Mouse (Mus musculus): ENCODE measurements around the gene Bag5. TPM values are rescaled to one million over a fixed set of nuclear protein-coding genes. Genes with fewer than 3 reads are reported as not detected.

Gene Bag5
- total and polyA plus RNA-seq, 2 experiments from 2014 or later: 16.3 to 34.7 TPM

- no peaks in the 10 kb centered on the region for H3K9me3 ChIP-seq (replicated peaks; ENCODE audit: control insufficient read depth, low read length)
- no peak for DNase-seq (ENCODE audit: low spot score)
- H3K27me3 ChIP-seq (ENCODE audit: control insufficient read depth, insufficient read depth, low read length): no peaks in the 10 kb centered on the region
- TF ChIP-seq EP300 (IDR thresholded peaks at IDR 0.05; ENCODE audit: low read depth): no peak
- no peak for TF ChIP-seq CTCF (IDR thresholded peaks at IDR 0.05; ENCODE audit: low read depth)
- no peaks in the 10 kb centered on the region for H3K4me1 ChIP-seq (ENCODE audit: control insufficient read depth, insufficient read depth)
- peak overlapping the region; percentile 72 for H3K27ac ChIP-seq (ENCODE audit: low read depth)
- peak; percentile 10; the same call in 1 of the 2 replicates for ATAC-seq (ENCODE audit: insufficient read depth, low read depth)
- H3K4me2 ChIP-seq (ENCODE audit: low read depth, low read length): peak overlapping the region; percentile 17; the same call in 1 of the 2 replicates
- no peak overlapping the region for H3K4me3 ChIP-seq (ENCODE audit: low read depth, low read length)
- H3K9ac ChIP-seq (replicated peaks; ENCODE audit: low read depth, low read length): no peak overlapping the region
- H3K36me3 ChIP-seq (replicated peaks; ENCODE audit: control insufficient read depth, insufficient read depth, low read length): peaks cover 22% of the 10 kb centered on the region; the same call in 1 of the 2 replicates
- 63% methylated on average over 12 of the region's 12 CpGs for WGBS
These were observed 12.5 kb upstream of the Bag5 start for GRCm38 (mm10) chr12:111725338-111726121.

GRCm38 (mm10) chr12:111724638-111725337 lies 11.7 kb upstream of the Bag5 start:
- peak overlapping the region; percentile 72 for H3K27ac ChIP-seq (ENCODE audit: low read depth)
- H3K9me3 ChIP-seq (replicated peaks; ENCODE audit: control insufficient read depth, low read length): no peaks in the 10 kb centered on the region
- 71% methylated on average over 6 of the region's 6 CpGs for WGBS
- H3K4me3 ChIP-seq (ENCODE audit: low read depth, low read length): no peak overlapping the region
- ATAC-seq (ENCODE audit: insufficient read depth, low read depth): peak; percentile 78
- TF ChIP-seq CTCF (IDR thresholded peaks at IDR 0.05; ENCODE audit: low read depth): no peak
- TF ChIP-seq EP300 (IDR thresholded peaks at IDR 0.05; ENCODE audit: low read depth): 0 out of 2 replicates have a peak, but pooled peaks have one; percentile 49
- DNase-seq (ENCODE audit: low spot score): peak; percentile 63
- no peaks in the 10 kb centered on the region for H3K27me3 ChIP-seq (ENCODE audit: control insufficient read depth, insufficient read depth, low read length)
- H3K4me2 ChIP-seq (ENCODE audit: low read depth, low read length): no peak overlapping the region
- no peaks in the 10 kb centered on the region for H3K4me1 ChIP-seq (ENCODE audit: control insufficient read depth, insufficient read depth)
- H3K36me3 ChIP-seq (replicated peaks; ENCODE audit: control insufficient read depth, insufficient read depth, low read length): peaks cover 19% of the 10 kb centered on the region; the same call in 1 of the 2 replicates
- no peak overlapping the region for H3K9ac ChIP-seq (replicated peaks; ENCODE audit: low read depth, low read length)

- H3K9ac ChIP-seq (replicated peaks; ENCODE audit: low read depth, low read length): no peak overlapping the region
- no peak overlapping the region for H3K4me2 ChIP-seq (ENCODE audit: low read depth, low read length)
- H3K36me3 ChIP-seq (replicated peaks; ENCODE audit: control insufficient read depth, insufficient read depth, low read length): peaks cover 9% of the 10 kb centered on the region; the same call in 1 of the 2 replicates
- H3K4me1 ChIP-seq (ENCODE audit: control insufficient read depth, insufficient read depth): no peaks in the 10 kb centered on the region
- ATAC-seq (ENCODE audit: insufficient read depth, low read depth) (no peak), DNase-seq (ENCODE audit: low spot score) (no peak)
- WGBS: 69% methylated on average over 9 of the region's 9 CpGs
- H3K27me3 ChIP-seq (ENCODE audit: control insufficient read depth, insufficient read depth, low read length): no peaks in the 10 kb centered on the region
- no peak overlapping the region for H3K27ac ChIP-seq (ENCODE audit: low read depth)
- no peaks in the 10 kb centered on the region for H3K9me3 ChIP-seq (replicated peaks; ENCODE audit: control insufficient read depth, low read length)
- TF ChIP-seq CTCF (IDR thresholded peaks at IDR 0.05; ENCODE audit: low read depth) (peak; percentile 63), EP300 (IDR thresholded peaks at IDR 0.05; ENCODE audit: low read depth) (no peak)
- H3K4me3 ChIP-seq (ENCODE audit: low read depth, low read length): no peak overlapping the region
These were observed 9.6 kb upstream of the Bag5 start for GRCm38 (mm10) chr12:111722654-111723053.

GRCm38 (mm10) chr12:111720222-111720621 lies 7.2 kb upstream of the Bag5 start:
- H3K4me2 ChIP-seq (ENCODE audit: low read depth, low read length): no peak overlapping the region
- no peaks in the 10 kb centered on the region for H3K9me3 ChIP-seq (replicated peaks; ENCODE audit: control insufficient read depth, low read length)
- DNase-seq (ENCODE audit: low spot score) (no peak), ATAC-seq (ENCODE audit: insufficient read depth, low read depth) (no peak)
- no peaks in the 10 kb centered on the region for H3K27me3 ChIP-seq (ENCODE audit: control insufficient read depth, insufficient read depth, low read length)
- TF ChIP-seq EP300 (IDR thresholded peaks at IDR 0.05; ENCODE audit: low read depth): no peak
- no peak overlapping the region for H3K27ac ChIP-seq (ENCODE audit: low read depth)
- WGBS: 88% methylated on average over 4 of the region's 4 CpGs
- no peaks in the 10 kb centered on the region for H3K4me1 ChIP-seq (ENCODE audit: control insufficient read depth, insufficient read depth)
- H3K4me3 ChIP-seq (ENCODE audit: low read depth, low read length): no peak overlapping the region
- H3K36me3 ChIP-seq (replicated peaks; ENCODE audit: control insufficient read depth, insufficient read depth, low read length): peaks cover 9% of the 10 kb centered on the region; the same call in 1 of the 2 replicates
- no peak overlapping the region for H3K9ac ChIP-seq (replicated peaks; ENCODE audit: low read depth, low read length)

GRCm38 (mm10) chr12:111718656-111719055 lies 5.6 kb upstream of the Bag5 start:
- Histone ChIP-seq H3K27me3 (ENCODE audit: control insufficient read depth, insufficient read depth, low read length) (no peaks in the 10 kb centered on the region), H3K4me3 (ENCODE audit: low read depth, low read length) (no peak overlapping the region), H3K27ac (ENCODE audit: low read depth) (no peak overlapping the region), H3K9me3 (replicated peaks; ENCODE audit: control insufficient read depth, low read length) (no peaks in the 10 kb centered on the region), H3K4me2 (ENCODE audit: low read depth, low read length) (no peak overlapping the region), H3K36me3 (replicated peaks; ENCODE audit: control insufficient read depth, insufficient read depth, low read length) (no peaks in the 10 kb centered on the region), H3K4me1 (ENCODE audit: control insufficient read depth, insufficient read depth) (peaks cover 5% of the 10 kb centered on the region), H3K9ac (replicated peaks; ENCODE audit: low read depth, low read length) (no peak overlapping the region)
- DNase-seq (ENCODE audit: low spot score) (no peak), ATAC-seq (ENCODE audit: insufficient read depth, low read depth) (no peak)
- WGBS: 53% methylated on average over 8 of the region's 8 CpGs
- TF ChIP-seq EP300 (IDR thresholded peaks at IDR 0.05; ENCODE audit: low read depth): no peak
- no peak for TF ChIP-seq CTCF (IDR thresholded peaks at IDR 0.05; ENCODE audit: low read depth)
